Mouse (Mus musculus) embryonic facial prominence, embryonic 11.5 days (tissue): ENCODE measurements around the gene Haao. TPM values are rescaled to one million over a fixed set of nuclear protein-coding genes. Genes with fewer than 3 reads are reported as not detected.

Experiments used
- ATAC-seq: fragments of 200-750 bp; cut with Nextera tagmentation; replicated peaks from 2 replicates; pipeline ENCODE4 v1.8.0; 2017; ENCODE audit warnings: low read depth; ENCODE audit not compliant: insufficient number of reproducible peaks, low FRiP score, low TSS enrichment
- DNase-seq: peaks from one replicate; pipeline ENCODE4 v3.0.0-alpha.2; 2015; ENCODE audit warnings: low spot score
- H3K27ac ChIP-seq: fragments of 300-500 bp; sonication (generic); replicated peaks from 2 replicates; pipeline ENCODE4 v1.5.1; 2014; ENCODE audit warnings: mild to moderate bottlenecking, low read depth, low read length, control low read depth
- H3K27me3 ChIP-seq: fragments of 300-500 bp; sonication (generic); 2 replicates; pipeline ENCODE4 v1.6.1; 2014; ENCODE audit warnings: mild to moderate bottlenecking, low read length, moderate library complexity, mixed read lengths; ENCODE audit not compliant: control insufficient read depth, insufficient read depth
- H3K36me3 ChIP-seq: fragments of 300-500 bp; sonication (generic); replicated peaks from 2 replicates; pipeline ENCODE4 v1.6.1; 2014; ENCODE audit warnings: low read depth, mild to moderate bottlenecking, low read length, moderate library complexity, mixed read lengths; ENCODE audit not compliant: control insufficient read depth, insufficient read depth
- H3K4me1 ChIP-seq: fragments of 300-500 bp; sonication (generic); 2 replicates; pipeline ENCODE4 v1.6.1; 2014; ENCODE audit warnings: low read length, mixed read lengths; ENCODE audit not compliant: control insufficient read depth, insufficient read depth
- H3K4me2 ChIP-seq: fragments of 300-500 bp; sonication (generic); 2 replicates; pipeline ENCODE4 v1.6.1; 2014; ENCODE audit warnings: low read depth, mild to moderate bottlenecking, control low read depth, low read length, moderate library complexity
- H3K4me3 ChIP-seq: fragments of 300-500 bp; sonication (generic); 2 replicates; pipeline ENCODE4 v1.5.1; 2014; ENCODE audit warnings: low read depth, low read length, control low read depth
- H3K9ac ChIP-seq: fragments of 300-500 bp; sonication (generic); replicated peaks from 2 replicates; pipeline ENCODE4 v1.6.1; 2014; ENCODE audit warnings: mild to moderate bottlenecking, control low read depth, low read length
- H3K9me3 ChIP-seq: fragments of 300-500 bp; sonication (generic); replicated peaks from 2 replicates; pipeline ENCODE4 v1.6.1; 2016; ENCODE audit warnings: mild to moderate bottlenecking, low read length, inconsistent platforms, mixed read lengths; ENCODE audit not compliant: control insufficient read depth
- WGBS: fragments of 180-500 bp; shearing (Covaris S2); extraction: QIAGEN DNeasy Blood & Tissue Kit; methylation state at CpG from one replicate; pipeline ENCODE4 v1.1.7; 2014; 5-methylcytosine and 5-hydroxymethylcytosine counted together
- polyA plus RNA-seq: library from polyadenylated mRNA; unstranded; fragments of >200 nt; fragmentation: Nextera tagmentation; extraction: Ambion mirVana; gene quantifications from 2 replicates; pipeline ENCODE4 v1.2.1, GENCODE M21; 2014

The Haao gene
- polyA plus RNA-seq, 1 experiment from 2014 or later = 0.39 TPM

DNA sequence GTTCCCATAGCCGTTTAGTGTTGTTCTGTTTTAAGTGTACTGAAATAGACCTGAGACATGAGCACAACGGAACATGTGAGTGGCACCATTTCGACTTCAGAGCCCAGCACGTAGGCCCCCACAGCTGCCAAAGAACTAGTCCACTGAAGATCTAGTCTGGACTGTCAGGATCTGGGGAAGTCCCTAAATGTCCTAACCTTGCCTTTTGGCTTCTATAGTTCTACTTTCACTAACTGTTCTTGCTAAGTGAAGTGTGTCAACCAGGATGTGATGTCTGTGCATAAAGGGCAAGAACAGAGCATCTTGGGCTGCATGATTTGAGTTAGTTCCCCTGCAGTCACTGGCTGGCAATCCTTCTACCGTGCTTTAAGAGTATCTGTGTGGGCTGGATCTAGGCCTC lies 3.1 kb upstream of the Haao start:
- Histone ChIP-seq H3K4me2 (no peak overlapping the region), H3K9me3 (no peaks in the 10 kb centered on the region), H3K27me3 (no peaks in the 10 kb centered on the region), H3K4me3 (no peak overlapping the region), H3K36me3 (no peaks in the 10 kb centered on the region), H3K4me1 (no peaks in the 10 kb centered on the region; the same call in 1 of the 2 replicates), H3K27ac (no peak overlapping the region), H3K9ac (no peak overlapping the region)
- 84% methylated on average over 5 of the region's 5 CpGs for WGBS
- no peak for ATAC-seq
- DNase-seq = no peak

DNA sequence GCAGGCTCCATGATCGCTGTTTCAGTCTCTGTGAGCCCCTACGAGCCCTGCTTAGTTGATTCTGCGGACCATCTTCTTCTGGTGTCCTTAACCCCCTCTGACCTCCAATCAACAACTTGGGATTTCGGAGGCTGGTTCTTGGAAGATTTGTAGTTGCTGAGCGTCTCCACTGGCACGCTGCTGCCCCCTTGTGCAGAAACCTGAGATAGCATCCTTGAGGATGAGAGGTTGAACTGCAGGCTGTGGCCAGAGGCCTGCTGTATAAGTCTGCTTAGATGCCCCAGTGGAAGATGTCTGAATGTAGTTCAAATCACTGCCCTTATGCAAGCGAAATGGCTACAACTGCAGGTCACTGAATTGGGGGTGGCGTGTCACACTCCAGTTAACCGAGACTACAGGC lies 2.7 kb upstream of the Haao start:
- peak; percentile 90 for DNase-seq
- H3K27ac ChIP-seq = no peak overlapping the region
- no peaks in the 10 kb centered on the region for H3K9me3 ChIP-seq
- WGBS = 13% methylated on average over 9 of the region's 9 CpGs
- H3K4me2 ChIP-seq = no peak overlapping the region
- no peaks in the 10 kb centered on the region for H3K36me3 ChIP-seq
- H3K27me3 ChIP-seq = no peaks in the 10 kb centered on the region
- no peak overlapping the region for H3K4me3 ChIP-seq
- H3K9ac ChIP-seq = no peak overlapping the region
- no peaks in the 10 kb centered on the region; the same call in 1 of the 2 replicates for H3K4me1 ChIP-seq
- ATAC-seq = no peak

DNA sequence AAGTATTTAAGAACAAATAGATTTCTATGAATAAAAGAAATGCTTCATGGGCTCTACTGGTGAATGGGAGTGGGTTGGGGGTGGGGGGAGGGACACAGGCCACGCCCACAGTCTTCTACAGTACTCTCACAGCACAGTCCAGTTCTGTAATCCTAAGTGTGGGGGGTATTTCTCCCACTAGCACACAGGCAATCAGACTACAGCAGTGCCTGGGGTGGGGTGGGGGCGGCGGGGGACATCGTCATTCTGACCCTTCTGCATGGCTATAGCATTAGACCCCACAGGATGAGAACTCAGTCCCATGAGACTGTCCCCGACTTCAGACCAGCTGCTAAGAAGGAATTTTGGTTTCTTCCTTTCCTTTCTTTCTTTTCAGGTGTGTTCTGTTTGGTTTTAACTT lies 2.0 kb upstream of the Haao start:
- Histone ChIP-seq H3K4me2 (no peak overlapping the region), H3K36me3 (no peaks in the 10 kb centered on the region), H3K27ac (no peak overlapping the region), H3K4me3 (no peak overlapping the region), H3K9ac (no peak overlapping the region), H3K4me1 (no peaks in the 10 kb centered on the region; the same call in 1 of the 2 replicates), H3K9me3 (no peaks in the 10 kb centered on the region), H3K27me3 (no peaks in the 10 kb centered on the region)
- 80% methylated on average over 5 of the region's 5 CpGs for WGBS
- DNase-seq (no peak), ATAC-seq (0 out of 2 replicates have a peak, but pooled peaks have one; percentile 35)

GRCm38 (mm10) chr17:83849081-83849675 lies 1.4 kb upstream of the Haao start:
- H3K27ac ChIP-seq = no peak overlapping the region
- no peak overlapping the region for H3K9ac ChIP-seq
- H3K9me3 ChIP-seq = no peaks in the 10 kb centered on the region
- no peaks in the 10 kb centered on the region for H3K27me3 ChIP-seq
- ATAC-seq (no peak), DNase-seq (no peak)
- no peak overlapping the region for H3K4me2 ChIP-seq
- H3K36me3 ChIP-seq = no peaks in the 10 kb centered on the region
- H3K4me3 ChIP-seq = no peak overlapping the region
- 65% methylated on average over 12 of the region's 12 CpGs for WGBS
- no peaks in the 10 kb centered on the region; the same call in 1 of the 2 replicates for H3K4me1 ChIP-seq

DNA sequence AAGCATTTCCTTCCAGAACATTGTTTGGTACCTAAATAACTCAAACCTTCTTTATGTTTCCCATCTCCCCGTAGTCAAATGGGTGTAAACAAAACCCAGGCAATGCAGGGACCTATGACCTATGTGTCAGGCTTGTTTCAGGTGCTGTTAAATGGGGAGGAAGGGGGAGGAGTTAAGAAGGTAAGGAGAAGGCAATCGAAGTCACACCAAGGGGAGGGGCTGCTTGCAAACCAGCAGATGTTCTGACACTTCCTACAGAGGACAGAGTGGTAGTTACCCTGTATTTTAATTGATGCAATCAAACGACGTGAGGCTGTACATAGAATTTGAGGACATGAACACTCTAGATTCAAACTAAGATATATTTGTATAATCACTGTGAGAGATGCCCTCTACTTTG lies 719 bp upstream of the Haao start:
- WGBS = 69% methylated on average over 4 of the region's 4 CpGs
- DNase-seq (no peak), ATAC-seq (no peak)
- Histone ChIP-seq H3K4me1 (no peaks in the 10 kb centered on the region; the same call in 1 of the 2 replicates), H3K27me3 (no peaks in the 10 kb centered on the region), H3K4me2 (no peak overlapping the region), H3K36me3 (no peaks in the 10 kb centered on the region), H3K4me3 (no peak overlapping the region), H3K9me3 (no peaks in the 10 kb centered on the region), H3K9ac (no peak overlapping the region), H3K27ac (no peak overlapping the region)

GRCm38 (mm10) chr17:83847100-83847499 lies 663 bp downstream of the Haao start:
- no peaks in the 10 kb centered on the region for H3K9me3 ChIP-seq
- no peaks in the 10 kb centered on the region; the same call in 1 of the 2 replicates for H3K4me1 ChIP-seq
- no peaks in the 10 kb centered on the region for H3K27me3 ChIP-seq
- H3K4me3 ChIP-seq = no peak overlapping the region
- 91% methylated on average over 6 of the region's 6 CpGs for WGBS
- no peaks in the 10 kb centered on the region for H3K36me3 ChIP-seq
- H3K9ac ChIP-seq = no peak overlapping the region
- ATAC-seq (no peak), DNase-seq (no peak)
- no peak overlapping the region for H3K4me2 ChIP-seq
- no peak overlapping the region for H3K27ac ChIP-seq

- Histone ChIP-seq H3K9ac (no peak overlapping the region), H3K4me2 (no peak overlapping the region), H3K9me3 (no peaks in the 10 kb centered on the region), H3K27me3 (no peaks in the 10 kb centered on the region), H3K4me1 (no peaks in the 10 kb centered on the region; the same call in 1 of the 2 replicates), H3K4me3 (no peak overlapping the region), H3K36me3 (no peaks in the 10 kb centered on the region), H3K27ac (no peak overlapping the region)
- WGBS = 84% methylated on average over 21 of the region's 21 CpGs
- ATAC-seq (no peak), DNase-seq (no peak)
These were observed 1.3 kb downstream of the Haao start for GRCm38 (mm10) chr17:83846301-83847021.

GRCm38 (mm10) chr17:83845538-83845937 lies 2.2 kb downstream of the Haao start:
- Histone ChIP-seq H3K4me3 (no peak overlapping the region), H3K36me3 (no peaks in the 10 kb centered on the region), H3K4me2 (no peak overlapping the region), H3K9ac (no peak overlapping the region), H3K9me3 (no peaks in the 10 kb centered on the region), H3K27me3 (no peaks in the 10 kb centered on the region), H3K27ac (no peak overlapping the region), H3K4me1 (no peaks in the 10 kb centered on the region; the same call in 1 of the 2 replicates)
- DNase-seq = no peak
- ATAC-seq = no peak
- WGBS = 77% methylated on average over 7 of the region's 8 CpGs
